Mouse (Mus musculus): ENCODE measurements at regions not wholly inside any gene's neighbourhood (a gene's known extent, or its start where the extent isn't known, plus 50 kb on each side); places are given as distances from the start of the nearest gene placed in this dataset.
"Not testable (repeated sequence)": the region's sequence is repeated elsewhere in the genome, so short reads cannot be mapped to it uniquely, and the experiment has no call there.

GRCm38 (mm10) chr8:12451857-12452256 is 56.8 kb downstream of the Sox1 start:
- Histone ChIP-seq H3K27ac (ENCODE audit: low read length) (no peak overlapping the region), H3K9ac (replicated peaks; ENCODE audit: low read length) (no peak overlapping the region), H3K4me2 (replicated peaks; ENCODE audit: low read depth, low read length) (no peak overlapping the region), H3K4me3 (ENCODE audit: low read length) (no peak overlapping the region), H3K27me3 (ENCODE audit: insufficient read depth, low read length) (peaks cover 31% of the 10 kb centered on the region), H3K9me3 (ENCODE audit: low read length) (0 out of 2 replicates have a peak, but pooled peaks cover 5% of the 10 kb centered on the region), H3K4me1 (ENCODE audit: insufficient read depth, low read length) (no peaks in the 10 kb centered on the region), H3K36me3 (ENCODE audit: insufficient read depth, low read length) (no peaks in the 10 kb centered on the region)
- ATAC-seq (ENCODE audit: low FRiP score, low TSS enrichment), result no peak
- 63% methylated on average over 8 of the region's 8 CpGs for WGBS

- not testable (repeated sequence) for H3K9me3 ChIP-seq (ENCODE audit: low read length); H3K4me2 ChIP-seq (replicated peaks; ENCODE audit: low read depth, low read length); H3K27ac ChIP-seq (ENCODE audit: low read length); ATAC-seq (ENCODE audit: low FRiP score, low TSS enrichment); H3K9ac ChIP-seq (replicated peaks; ENCODE audit: low read length); H3K4me1 ChIP-seq (ENCODE audit: insufficient read depth, low read length); H3K4me3 ChIP-seq (ENCODE audit: low read length); H3K36me3 ChIP-seq (ENCODE audit: insufficient read depth, low read length)
- H3K27me3 ChIP-seq (ENCODE audit: insufficient read depth, low read length), result peaks cover 16% of the 10 kb centered on the region
- WGBS, result 88% methylated on average over 3 of the region's 3 CpGs
These were observed 60.3 kb downstream of the Sox1 start for GRCm38 (mm10) chr8:12455376-12455775.

GRCm38 (mm10) chr8:12456326-12456725 is 61.2 kb downstream of the Sox1 start:
- WGBS, result 89% methylated on average over 1 of the region's 1 CpGs
- ATAC-seq (ENCODE audit: low FRiP score, low TSS enrichment), result no peak
- Histone ChIP-seq H3K36me3 (ENCODE audit: insufficient read depth, low read length) (no peaks in the 10 kb centered on the region), H3K4me2 (replicated peaks; ENCODE audit: low read depth, low read length) (no peak overlapping the region), H3K27ac (ENCODE audit: low read length) (no peak overlapping the region), H3K4me3 (ENCODE audit: low read length) (no peak overlapping the region), H3K27me3 (ENCODE audit: insufficient read depth, low read length) (peaks cover 12% of the 10 kb centered on the region), H3K4me1 (ENCODE audit: insufficient read depth, low read length) (no peaks in the 10 kb centered on the region), H3K9me3 (ENCODE audit: low read length) (no peaks in the 10 kb centered on the region), H3K9ac (replicated peaks; ENCODE audit: low read length) (no peak overlapping the region)

- H3K27ac ChIP-seq (ENCODE audit: low read length), result no peak overlapping the region
- WGBS, result 59% methylated on average over 7 of the region's 7 CpGs
- H3K36me3 ChIP-seq (ENCODE audit: insufficient read depth, low read length), result no peaks in the 10 kb centered on the region
- ATAC-seq (ENCODE audit: low FRiP score, low TSS enrichment), result no peak
- H3K4me2 ChIP-seq (replicated peaks; ENCODE audit: low read depth, low read length), result no peak overlapping the region
- H3K9me3 ChIP-seq (ENCODE audit: low read length), result no peaks in the 10 kb centered on the region
- H3K4me3 ChIP-seq (ENCODE audit: low read length), result no peak overlapping the region
- no peaks in the 10 kb centered on the region for H3K4me1 ChIP-seq (ENCODE audit: insufficient read depth, low read length)
- peaks cover 10% of the 10 kb centered on the region for H3K27me3 ChIP-seq (ENCODE audit: insufficient read depth, low read length)
- no peak overlapping the region for H3K9ac ChIP-seq (replicated peaks; ENCODE audit: low read length)
These were observed 61.9 kb downstream of the Sox1 start for GRCm38 (mm10) chr8:12457015-12457414.

GRCm38 (mm10) chr8:12466845-12467244 is 71.8 kb downstream of the Sox1 start:
- ATAC-seq (ENCODE audit: low FRiP score, low TSS enrichment), result no peak
- 80% methylated on average over 7 of the region's 7 CpGs for WGBS
- Histone ChIP-seq H3K4me2 (replicated peaks; ENCODE audit: low read depth, low read length) (no peak overlapping the region), H3K27ac (ENCODE audit: low read length) (no peak overlapping the region), H3K4me3 (ENCODE audit: low read length) (no peak overlapping the region), H3K36me3 (ENCODE audit: insufficient read depth, low read length) (no peaks in the 10 kb centered on the region), H3K27me3 (ENCODE audit: insufficient read depth, low read length) (peaks cover 40% of the 10 kb centered on the region), H3K4me1 (ENCODE audit: insufficient read depth, low read length) (no peaks in the 10 kb centered on the region), H3K9me3 (ENCODE audit: low read length) (no peaks in the 10 kb centered on the region), H3K9ac (replicated peaks; ENCODE audit: low read length) (no peak overlapping the region)

- no peaks in the 10 kb centered on the region for H3K4me1 ChIP-seq (ENCODE audit: insufficient read depth, low read length)
- no peak for ATAC-seq (ENCODE audit: low FRiP score, low TSS enrichment)
- H3K36me3 ChIP-seq (ENCODE audit: insufficient read depth, low read length), result no peaks in the 10 kb centered on the region
- no peak overlapping the region for H3K9ac ChIP-seq (replicated peaks; ENCODE audit: low read length)
- H3K4me3 ChIP-seq (ENCODE audit: low read length), result no peak overlapping the region
- H3K27ac ChIP-seq (ENCODE audit: low read length), result no peak overlapping the region
- H3K4me2 ChIP-seq (replicated peaks; ENCODE audit: low read depth, low read length), result no peak overlapping the region
- 65% methylated on average over 36 of the region's 36 CpGs for WGBS
- peaks cover 43% of the 10 kb centered on the region for H3K27me3 ChIP-seq (ENCODE audit: insufficient read depth, low read length)
- no peaks in the 10 kb centered on the region for H3K9me3 ChIP-seq (ENCODE audit: low read length)
These were observed 72.6 kb downstream of the Sox1 start for GRCm38 (mm10) chr8:12467386-12468326.

GRCm38 (mm10) chr8:12477449-12478401 is 82.6 kb downstream of the Sox1 start:
- Histone ChIP-seq H3K4me3 (ENCODE audit: low read length) (peak overlapping the region; percentile 31), H3K4me1 (ENCODE audit: insufficient read depth, low read length) (no peaks in the 10 kb centered on the region), H3K36me3 (ENCODE audit: insufficient read depth, low read length) (no peaks in the 10 kb centered on the region), H3K27me3 (ENCODE audit: insufficient read depth, low read length) (peaks cover 51% of the 10 kb centered on the region), H3K9ac (replicated peaks; ENCODE audit: low read length) (no peak overlapping the region), H3K27ac (ENCODE audit: low read length) (no peak overlapping the region), H3K4me2 (replicated peaks; ENCODE audit: low read depth, low read length) (peak overlapping the region; percentile 54), H3K9me3 (ENCODE audit: low read length) (peaks cover 5% of the 10 kb centered on the region)
- 13% methylated on average over 39 of the region's 39 CpGs for WGBS
- no peak for ATAC-seq (ENCODE audit: low FRiP score, low TSS enrichment)

GRCm38 (mm10) chr8:12481918-12482317 is 86.8 kb downstream of the Sox1 start:
- Histone ChIP-seq H3K4me3 (ENCODE audit: low read length) (no peak overlapping the region), H3K4me2 (replicated peaks; ENCODE audit: low read depth, low read length) (no peak overlapping the region), H3K36me3 (ENCODE audit: insufficient read depth, low read length) (no peaks in the 10 kb centered on the region), H3K27ac (ENCODE audit: low read length) (no peak overlapping the region), H3K4me1 (ENCODE audit: insufficient read depth, low read length) (peaks cover 5% of the 10 kb centered on the region; the same call in 1 of the 2 replicates), H3K9me3 (ENCODE audit: low read length) (peaks cover 2% of the 10 kb centered on the region), H3K9ac (replicated peaks; ENCODE audit: low read length) (no peak overlapping the region), H3K27me3 (ENCODE audit: insufficient read depth, low read length) (peaks cover 45% of the 10 kb centered on the region)
- no peak for ATAC-seq (ENCODE audit: low FRiP score, low TSS enrichment)
- WGBS, result 57% methylated on average over 14 of the region's 14 CpGs

- H3K9ac ChIP-seq (replicated peaks; ENCODE audit: low read length), result no peak overlapping the region
- H3K9me3 ChIP-seq (ENCODE audit: low read length), result no peaks in the 10 kb centered on the region
- peaks cover 8% of the 10 kb centered on the region; the same call in 1 of the 2 replicates for H3K4me1 ChIP-seq (ENCODE audit: insufficient read depth, low read length)
- ATAC-seq (ENCODE audit: low FRiP score, low TSS enrichment), result no peak
- WGBS, result 81% methylated on average over 3 of the region's 3 CpGs
- H3K27me3 ChIP-seq (ENCODE audit: insufficient read depth, low read length), result peaks cover 34% of the 10 kb centered on the region
- no peak overlapping the region for H3K27ac ChIP-seq (ENCODE audit: low read length)
- H3K4me2 ChIP-seq (replicated peaks; ENCODE audit: low read depth, low read length), result no peak overlapping the region
- no peaks in the 10 kb centered on the region for H3K36me3 ChIP-seq (ENCODE audit: insufficient read depth, low read length)
- H3K4me3 ChIP-seq (ENCODE audit: low read length), result no peak overlapping the region
These were observed 88.5 kb downstream of the Sox1 start for GRCm38 (mm10) chr8:12483551-12483950.

Data from kidney, embryonic 16.5 days (tissue).